Comparison of ENCODE assay signal across 19 mouse cellular contexts in genomic region chr6:37590800-37591199, GRCm38 (mm10).
DNase-seq lines count a peak whose midpoint lies in the region; ATAC-seq and TF ChIP-seq lines count a peak whose summit lies in the region.
"Had no signal": no experiment of that assay in that cellular context is flagged by ENCODE, and none has a peak within 500 bp of the region (broad histone marks: within the 10 kb centered on the region; RNA-seq: fewer than 3 reads in every experiment).

No protein-coding gene starts in this region.

- TF ChIP-seq CTCF in CH12.LX (conservative IDR thresholded peaks at IDR 0.05 in 1 of 2, IDR thresholded peaks at IDR 0.05 in 1 of 2; ENCODE audit: low read depth in 2 of 2, low read length in 2 of 2) = no peak

- no peaks in the 10 kb centered on the region for H3K79me2 ChIP-seq in CH12.LX (replicated peaks; ENCODE audit: control insufficient read depth, extremely low read depth, insufficient read depth, poor library complexity, severe bottlenecking)

- H3K4me1 ChIP-seq in forebrain, embryonic 14.5 days (ENCODE audit: control insufficient read depth, insufficient read depth, low read length) = peaks cover 28% of the 10 kb centered on the region
- peaks cover 14% of the 10 kb centered on the region; the same call in 1 of the 2 replicates for H3K4me1 ChIP-seq in forebrain, embryonic 16.5 days (replicated peaks; ENCODE audit: control insufficient read depth, insufficient read depth, low read length)
- H3K4me1 ChIP-seq in hindbrain, embryonic 14.5 days (replicated peaks; ENCODE audit: control insufficient read depth, insufficient read depth, low read length) = peaks cover 28% of the 10 kb centered on the region
- H3K4me1 ChIP-seq in hindbrain, embryonic 16.5 days (ENCODE audit: control insufficient read depth, insufficient read depth, low read depth, low read length) = peaks cover 14% of the 10 kb centered on the region
- H3K4me1 ChIP-seq in CH12.LX (ENCODE audit: control insufficient read depth in 1 of 2, insufficient read depth in 2 of 2) = peaks cover 0 to 9% of the 10 kb centered on the region in 2 experiments; a peak in 1 of 4 replicates
- H3K4me1 ChIP-seq in midbrain, embryonic 14.5 days (ENCODE audit: control insufficient read depth, insufficient read depth, low read length) = peaks cover 42% of the 10 kb centered on the region

- in situ Hi-C loops in CH12.LX (cut with MboI; ENCODE audit: low pct_ligation_motif_present, low pct_unique_long_range_greater_than_20kb, low sequenced_read_pairs) = loop anchor here (10.0 to 25.0 kb wide), 3 partner anchors 174 to 474 kb away; partner anchors contain the start of gene Trim24

- no peak for ATAC-seq in forebrain, embryonic 14.5 days
- no peak for ATAC-seq in forebrain, embryonic 16.5 days
- ATAC-seq in hindbrain, embryonic 14.5 days (ENCODE audit: low FRiP score) = no peak
- ATAC-seq in hindbrain, embryonic 16.5 days = no peak
- no peak for ATAC-seq in midbrain, embryonic 14.5 days (ENCODE audit: low FRiP score, low TSS enrichment)
- ATAC-seq: activated CD4-positive, CD25-positive, alpha-beta regulatory T cell, adult 4 months; intestine, embryonic 16.5 days; Patski had no signal

- TF ChIP-seq EP300 in CH12.LX (IDR thresholded peaks at IDR 0.05; ENCODE audit: low read length) = peak; percentile 36; the same call in 1 of the 2 replicates

- no peak overlapping the region for H3K4me2 ChIP-seq in forebrain, embryonic 14.5 days (ENCODE audit: low read length)
- H3K4me2 ChIP-seq in forebrain, embryonic 16.5 days (ENCODE audit: low read length) = no peak overlapping the region
- H3K4me2 ChIP-seq in hindbrain, embryonic 14.5 days (replicated peaks) = no peak overlapping the region
- H3K4me2 ChIP-seq in hindbrain, embryonic 16.5 days (ENCODE audit: low read length) = no peak overlapping the region
- H3K4me2 ChIP-seq in CH12.LX (ENCODE audit: insufficient read depth, low read depth, poor library complexity, severe bottlenecking) = no peak overlapping the region
- H3K4me2 ChIP-seq in midbrain, embryonic 14.5 days (ENCODE audit: low read length) = peak overlapping the region; percentile 4; the same call in 1 of the 2 replicates
- H3K4me2 ChIP-seq: embryonic facial prominence, embryonic 12.5 days; heart, embryonic 13.5 days; hindbrain, embryonic 12.5 days had no signal

- dilution Hi-C loops in CH12.LX (cut with MboI; ENCODE audit: extremely low pct_ligation_motif_present, extremely low pct_unique_long_range_greater_than_20kb, low sequenced_read_pairs) = no loop called here

- no peaks in the 10 kb centered on the region for H3K9me3 ChIP-seq in forebrain, embryonic 14.5 days (replicated peaks; ENCODE audit: control insufficient read depth, low read length)
- H3K9me3 ChIP-seq in forebrain, embryonic 16.5 days (ENCODE audit: control insufficient read depth, low read length) = no peaks in the 10 kb centered on the region
- no peaks in the 10 kb centered on the region for H3K9me3 ChIP-seq in hindbrain, embryonic 14.5 days (ENCODE audit: control insufficient read depth, low read length)
- H3K9me3 ChIP-seq in hindbrain, embryonic 16.5 days (ENCODE audit: control insufficient read depth, low read length) = no peaks in the 10 kb centered on the region
- H3K9me3 ChIP-seq in CH12.LX (replicated peaks; ENCODE audit: low read length) = no peaks in the 10 kb centered on the region
- H3K9me3 ChIP-seq in midbrain, embryonic 14.5 days (ENCODE audit: control insufficient read depth, low read length) = no peaks in the 10 kb centered on the region
- H3K9me3 ChIP-seq: embryonic facial prominence, embryonic 12.5 days; heart, embryonic 13.5 days; hindbrain, embryonic 12.5 days had no signal

- WGBS in forebrain, embryonic 14.5 days = 83% methylated on average over 6 of the region's 6 CpGs
- 74% methylated on average over 6 of the region's 6 CpGs for WGBS in forebrain, embryonic 16.5 days
- 77% methylated on average over 6 of the region's 6 CpGs for WGBS in hindbrain, embryonic 14.5 days
- 75% methylated on average over 6 of the region's 6 CpGs for WGBS in hindbrain, embryonic 16.5 days
- 58% methylated on average over 6 of the region's 6 CpGs for WGBS in midbrain, embryonic 14.5 days

- H3K27ac ChIP-seq in forebrain, embryonic 14.5 days (ENCODE audit: low read depth, low read length) = peak overlapping the region; percentile 78; the same call in 1 of the 2 replicates
- H3K27ac ChIP-seq in forebrain, embryonic 16.5 days (ENCODE audit: low read length) = no peak overlapping the region
- H3K27ac ChIP-seq in hindbrain, embryonic 14.5 days = 0 out of 2 replicates have a peak overlapping the region, but pooled peaks have one; percentile 82
- no peak overlapping the region for H3K27ac ChIP-seq in hindbrain, embryonic 16.5 days (ENCODE audit: low read depth, low read length)
- H3K27ac ChIP-seq in CH12.LX (ENCODE audit: insufficient read depth, low read depth) = no peak overlapping the region
- H3K27ac ChIP-seq in midbrain, embryonic 14.5 days (replicated peaks; ENCODE audit: low read depth, low read length) = peak overlapping the region; percentile 41; the same call in 1 of the 2 replicates
- H3K27ac ChIP-seq: embryonic facial prominence, embryonic 12.5 days; heart, embryonic 13.5 days had no signal

- DNase-seq in forebrain, embryonic 14.5 days (ENCODE audit: low spot score) = peak; percentile 1
- DNase-seq in hindbrain, embryonic 14.5 days (ENCODE audit: low spot score) = no peak
- no peak for DNase-seq in CH12.LX (ENCODE audit: extremely low read depth)
- DNase-seq in midbrain, embryonic 14.5 days = peak; percentile 16
- DNase-seq in ovary, postnatal 14 days (ENCODE audit: low spot score) = no peak
- no peak for DNase-seq in layer of hippocampus, adult 18-20 months (ENCODE audit: low spot score in 2 of 2)
- DNase-seq: adrenal gland, postnatal 14 days; cerebellum, adult 18-20 months; gastrocnemius, postnatal 36 days; heart, adult 11 months; heart, postnatal 36 days had no signal

- no peak for TF ChIP-seq RAD21 in CH12.LX (IDR thresholded peaks at IDR 0.05; ENCODE audit: low read depth, low read length)

- H3K9ac ChIP-seq in forebrain, embryonic 14.5 days (ENCODE audit: low read length) = no peak overlapping the region
- H3K9ac ChIP-seq in forebrain, embryonic 16.5 days (replicated peaks; ENCODE audit: low read depth, low read length) = no peak overlapping the region
- no peak overlapping the region for H3K9ac ChIP-seq in hindbrain, embryonic 14.5 days
- H3K9ac ChIP-seq in hindbrain, embryonic 16.5 days (ENCODE audit: low read depth, low read length) = no peak overlapping the region
- no peak overlapping the region for H3K9ac ChIP-seq in CH12.LX (ENCODE audit: insufficient read depth, low read depth)
- no peak overlapping the region for H3K9ac ChIP-seq in midbrain, embryonic 14.5 days (replicated peaks; ENCODE audit: low read length)
- H3K9ac ChIP-seq: embryonic facial prominence, embryonic 12.5 days; heart, embryonic 13.5 days; hindbrain, embryonic 12.5 days had no signal

- H3K27me3 ChIP-seq in forebrain, embryonic 14.5 days (replicated peaks; ENCODE audit: control insufficient read depth, insufficient read depth, low read length) = no peaks in the 10 kb centered on the region
- no peaks in the 10 kb centered on the region for H3K27me3 ChIP-seq in forebrain, embryonic 16.5 days (replicated peaks; ENCODE audit: control insufficient read depth, insufficient read depth, low read length)
- H3K27me3 ChIP-seq in hindbrain, embryonic 14.5 days (ENCODE audit: control insufficient read depth, insufficient read depth, low read length) = no peaks in the 10 kb centered on the region
- H3K27me3 ChIP-seq in hindbrain, embryonic 16.5 days (replicated peaks; ENCODE audit: control insufficient read depth, insufficient read depth, low read length) = no peaks in the 10 kb centered on the region
- H3K27me3 ChIP-seq in CH12.LX (replicated peaks) = no peaks in the 10 kb centered on the region
- H3K27me3 ChIP-seq in midbrain, embryonic 14.5 days (ENCODE audit: control insufficient read depth, insufficient read depth, low read length) = no peaks in the 10 kb centered on the region
- H3K27me3 ChIP-seq: embryonic facial prominence, embryonic 12.5 days; heart, embryonic 13.5 days; hindbrain, embryonic 12.5 days; Patski had no signal

- H3K4me3 ChIP-seq in forebrain, embryonic 14.5 days (ENCODE audit: low read depth, low read length) = no peak overlapping the region
- no peak overlapping the region for H3K4me3 ChIP-seq in forebrain, embryonic 16.5 days (replicated peaks; ENCODE audit: low read length)
- H3K4me3 ChIP-seq in hindbrain, embryonic 14.5 days (replicated peaks; ENCODE audit: low read length) = no peak overlapping the region
- H3K4me3 ChIP-seq in hindbrain, embryonic 16.5 days (ENCODE audit: low read length) = no peak overlapping the region
- no peak overlapping the region for H3K4me3 ChIP-seq in CH12.LX (replicated peaks in 1 of 3; ENCODE audit: low read depth in 2 of 3, low read length in 2 of 3, poor library complexity in 1 of 3)
- H3K4me3 ChIP-seq in midbrain, embryonic 14.5 days (replicated peaks; ENCODE audit: low read depth, low read length) = no peak overlapping the region
- H3K4me3 ChIP-seq: embryonic facial prominence, embryonic 12.5 days; heart, embryonic 13.5 days; hindbrain, embryonic 12.5 days had no signal

- no peaks in the 10 kb centered on the region for H3K36me3 ChIP-seq in forebrain, embryonic 14.5 days (ENCODE audit: control insufficient read depth, insufficient read depth, low read length)
- H3K36me3 ChIP-seq in forebrain, embryonic 16.5 days (ENCODE audit: control insufficient read depth, insufficient read depth) = no peaks in the 10 kb centered on the region
- H3K36me3 ChIP-seq in hindbrain, embryonic 14.5 days (replicated peaks; ENCODE audit: control insufficient read depth, insufficient read depth) = no peaks in the 10 kb centered on the region
- H3K36me3 ChIP-seq in hindbrain, embryonic 16.5 days (ENCODE audit: control insufficient read depth, insufficient read depth, low read length) = no peaks in the 10 kb centered on the region
- no peaks in the 10 kb centered on the region for H3K36me3 ChIP-seq in CH12.LX (replicated peaks in 1 of 2; ENCODE audit: control insufficient read depth in 1 of 2, insufficient read depth in 1 of 2, low read length in 1 of 2)
- no peaks in the 10 kb centered on the region for H3K36me3 ChIP-seq in midbrain, embryonic 14.5 days (ENCODE audit: control insufficient read depth, insufficient read depth, low read length)
- H3K36me3 ChIP-seq: embryonic facial prominence, embryonic 12.5 days; heart, embryonic 13.5 days; hindbrain, embryonic 12.5 days had no signal

- no peak for TF ChIP-seq POLR2A in CH12.LX (IDR thresholded peaks at IDR 0.05; ENCODE audit: low read depth, low read length)

TF ChIP-seq in CH12.LX, 34 proteins besides CTCF, POLR2A, EP300 and RAD21 (continues in another document):
- TF ChIP-seq USF1 (IDR thresholded peaks at IDR 0.05; ENCODE audit: low read depth, low read length) (peak; percentile 5; the same call in 1 of the 2 replicates), BHLHE40 (IDR thresholded peaks at IDR 0.05; ENCODE audit: low read depth, low read length) (peak; percentile 64), JUND (conservative IDR thresholded peaks at IDR 0.05; ENCODE audit: low read depth, low read length) (0 out of 2 replicates have a peak, but pooled peaks have one; percentile 11), MXI1 (IDR thresholded peaks at IDR 0.05; ENCODE audit: low read depth, low read length) (no peak), ZKSCAN1 (IDR thresholded peaks at IDR 0.05; ENCODE audit: borderline replicate concordance, low read depth, low read length) (no peak)

Comparison
In these comparisons a context has a peak if more than half of its experiments do, and no peak if none do; other contexts are left out.
1. H3K27ac ChIP-seq: peak in forebrain, embryonic 14.5 days (single experiment), hindbrain, embryonic 14.5 days (single experiment) and midbrain, embryonic 14.5 days (single experiment); none in forebrain, embryonic 16.5 days (single experiment), hindbrain, embryonic 16.5 days (single experiment) and CH12.LX (single experiment).
2. DNase-seq: peak in forebrain, embryonic 14.5 days (single experiment) and midbrain, embryonic 14.5 days (single experiment); none in hindbrain, embryonic 14.5 days (single experiment), CH12.LX (single experiment), ovary, postnatal 14 days (single experiment) and layer of hippocampus, adult 18-20 months (0 of 2).